21 mouse cellular contexts compared by ENCODE assay signal in genomic region chr17:34465906-34466305, GRCm38 (mm10). TPM values are rescaled to one million over a fixed set of nuclear protein-coding genes. Genes with fewer than 3 reads are reported as not detected.
"Had no signal": no experiment of that assay in that cellular context is flagged by ENCODE, and none has a peak within 500 bp of the region (broad histone marks: within the 10 kb centered on the region; RNA-seq: fewer than 3 reads in every experiment).

No protein-coding gene starts in this region.

RNA-seq across cellular contexts. Expression of gene Btnl4, which starts 11.2 kb away (rescaled TPM):
- polyA plus RNA-seq: heart, embryonic 10.5 days; heart, embryonic 11.5 days; heart, embryonic 12.5 days; heart, embryonic 13.5 days; heart, embryonic 14.5 days; heart, embryonic 15.5 days; heart, postnatal 0 days; hindbrain, embryonic 10.5 days; hindbrain, embryonic 11.5 days; hindbrain, embryonic 12.5 days; hindbrain, embryonic 13.5 days; hindbrain, embryonic 14.5 days; hindbrain, embryonic 15.5 days; hindbrain, embryonic 16.5 days; hindbrain, postnatal 0 days; inflammation-experienced regulatory T-cells, adult 6 months; kidney, adult 2 months; kidney, embryonic 14.5 days; kidney, embryonic 15.5 days; kidney, embryonic 16.5 days; kidney, postnatal 0 days had no signal

RNA-seq across cellular contexts. Expression of gene Btnl6, which starts 51.2 kb away (rescaled TPM):
- polyA plus RNA-seq: heart, embryonic 10.5 days; heart, embryonic 11.5 days; heart, embryonic 12.5 days; heart, embryonic 13.5 days; heart, embryonic 14.5 days; heart, embryonic 15.5 days; heart, postnatal 0 days; hindbrain, embryonic 10.5 days; hindbrain, embryonic 11.5 days; hindbrain, embryonic 12.5 days; hindbrain, embryonic 13.5 days; hindbrain, embryonic 14.5 days; hindbrain, embryonic 15.5 days; hindbrain, embryonic 16.5 days; inflammation-experienced regulatory T-cells, adult 6 months; kidney, adult 2 months; kidney, embryonic 14.5 days; kidney, embryonic 15.5 days; kidney, embryonic 16.5 days; kidney, postnatal 0 days had no signal
